Mouse (Mus musculus) hindbrain, embryonic 12.5 days (tissue): ENCODE measurements around the gene Tas2r126. TPM values are rescaled to one million over a fixed set of nuclear protein-coding genes. Genes with fewer than 3 reads are reported as not detected.

ENCODE experiments used
- ATAC-seq: fragments of 200-750 bp; cut with Nextera tagmentation; 2 replicates; pipeline ENCODE4 v1.8.0; 2017; ENCODE audit warnings: moderate TSS enrichment; ENCODE audit not compliant: low FRiP score
- H3K27ac ChIP-seq: fragments of 300-500 bp; sonication (generic); 2 replicates; pipeline ENCODE4 v1.5.1; 2016; ENCODE audit warnings: mild to moderate bottlenecking
- H3K27me3 ChIP-seq: fragments of 300-500 bp; sonication (generic); 2 replicates; pipeline ENCODE4 v1.6.1; 2016; ENCODE audit warnings: mild to moderate bottlenecking
- H3K36me3 ChIP-seq: fragments of 300-500 bp; sonication (generic); 2 replicates; pipeline ENCODE4 v1.6.1; 2016; ENCODE audit warnings: mild to moderate bottlenecking
- H3K4me1 ChIP-seq: fragments of 300-500 bp; sonication (generic); 2 replicates; pipeline ENCODE4 v1.6.1; 2016
- H3K4me2 ChIP-seq: fragments of 300-500 bp; sonication (generic); replicated peaks from 2 replicates; pipeline ENCODE4 v1.6.1; 2016; ENCODE audit warnings: mild to moderate bottlenecking
- H3K4me3 ChIP-seq: fragments of 300-500 bp; sonication (generic); 2 replicates; pipeline ENCODE4 v1.5.1; 2016; ENCODE audit warnings: mild to moderate bottlenecking
- H3K9ac ChIP-seq: fragments of 300-500 bp; sonication (generic); 2 replicates; pipeline ENCODE4 v1.6.1; 2016; ENCODE audit warnings: mild to moderate bottlenecking, moderate library complexity
- H3K9me3 ChIP-seq: fragments of 300-500 bp; sonication (generic); replicated peaks from 2 replicates; pipeline ENCODE4 v1.6.1; 2016; ENCODE audit warnings: mild to moderate bottlenecking
- WGBS: fragments of 180-500 bp; shearing (Covaris S2); methylation state at CpG from one replicate; pipeline ENCODE4 v1.1.7; 2016; 5-methylcytosine and 5-hydroxymethylcytosine counted together
- polyA plus RNA-seq: library from polyadenylated mRNA; unstranded; fragments of >200 nt; fragmentation: Nextera tagmentation; extraction: Ambion mirVana; gene quantifications from 2 replicates; pipeline ENCODE4 v1.2.1, GENCODE M21; 2016

The Tas2r126 gene
- not detected in 2 replicates for polyA plus RNA-seq

GRCm38 (mm10) chr6:42434446-42434845 lies at the start of gene Tas2r126:
TSS of gene Tas2r126 (plus strand) at chr6:42434535.
- Histone ChIP-seq H3K27ac (no peak within 1 kb of the TSS), H3K27me3 (no peaks in the 10 kb centered on the region), H3K4me3 (no peak within 1 kb of the TSS), H3K4me1 (no peaks in the 10 kb centered on the region), H3K36me3 (no peaks in the 10 kb centered on the region), H3K4me2 (no peak within 1 kb of the TSS), H3K9ac (no peak within 1 kb of the TSS), H3K9me3 (no peaks in the 10 kb centered on the region)
- 85% methylated on average over 6 of the region's 6 CpGs for WGBS
- no peak for ATAC-seq

DNA sequence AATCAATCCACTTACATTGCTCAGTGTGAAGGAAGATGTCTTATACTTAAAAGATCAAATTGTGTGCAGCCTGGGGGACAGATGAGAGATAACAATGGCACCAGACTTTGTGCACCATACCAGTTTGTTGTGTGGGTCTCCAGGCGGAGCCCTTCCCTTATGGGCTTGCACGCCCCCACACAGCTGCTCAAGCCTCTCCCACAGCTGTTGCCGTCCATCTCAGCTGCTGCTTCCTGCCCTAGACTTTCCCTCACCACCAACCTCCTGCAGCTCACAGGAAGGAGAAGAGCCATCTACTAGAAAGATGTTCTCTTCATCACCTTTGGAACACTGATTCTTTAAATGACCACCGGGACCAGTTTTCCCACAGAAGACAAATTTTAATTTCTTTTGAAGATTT lies 48.7 kb upstream of the Tas2r126 start:
- H3K27me3 ChIP-seq = no peaks in the 10 kb centered on the region
- no peak overlapping the region for H3K27ac ChIP-seq
- no peak overlapping the region for H3K4me2 ChIP-seq
- H3K9me3 ChIP-seq = no peaks in the 10 kb centered on the region
- H3K36me3 ChIP-seq = no peaks in the 10 kb centered on the region
- H3K4me3 ChIP-seq = no peak overlapping the region
- ATAC-seq = no peak
- H3K9ac ChIP-seq = no peak overlapping the region
- H3K4me1 ChIP-seq = no peaks in the 10 kb centered on the region
- 73% methylated on average over 4 of the region's 4 CpGs for WGBS

GRCm38 (mm10) chr6:42391796-42392330 lies 42.5 kb upstream of the Tas2r126 start:
- Histone ChIP-seq H3K27me3 (no peaks in the 10 kb centered on the region), H3K4me3 (no peak overlapping the region), H3K27ac (no peak overlapping the region), H3K4me1 (no peaks in the 10 kb centered on the region), H3K36me3 (no peaks in the 10 kb centered on the region), H3K9ac (no peak overlapping the region), H3K9me3 (no peaks in the 10 kb centered on the region), H3K4me2 (no peak overlapping the region)
- ATAC-seq = no peak
- 43% methylated on average over 2 of the region's 2 CpGs for WGBS

- Histone ChIP-seq H3K4me2 (no peak overlapping the region), H3K27ac (no peak overlapping the region), H3K4me3 (no peak overlapping the region), H3K9me3 (no peaks in the 10 kb centered on the region), H3K36me3 (no peaks in the 10 kb centered on the region), H3K27me3 (no peaks in the 10 kb centered on the region), H3K9ac (no peak overlapping the region), H3K4me1 (no peaks in the 10 kb centered on the region)
- WGBS = 82% methylated on average over 9 of the region's 9 CpGs
- no peak for ATAC-seq
Observed at GRCm38 (mm10) chr6:42395960-42396809, 38.1 kb upstream of the Tas2r126 start.

DNA sequence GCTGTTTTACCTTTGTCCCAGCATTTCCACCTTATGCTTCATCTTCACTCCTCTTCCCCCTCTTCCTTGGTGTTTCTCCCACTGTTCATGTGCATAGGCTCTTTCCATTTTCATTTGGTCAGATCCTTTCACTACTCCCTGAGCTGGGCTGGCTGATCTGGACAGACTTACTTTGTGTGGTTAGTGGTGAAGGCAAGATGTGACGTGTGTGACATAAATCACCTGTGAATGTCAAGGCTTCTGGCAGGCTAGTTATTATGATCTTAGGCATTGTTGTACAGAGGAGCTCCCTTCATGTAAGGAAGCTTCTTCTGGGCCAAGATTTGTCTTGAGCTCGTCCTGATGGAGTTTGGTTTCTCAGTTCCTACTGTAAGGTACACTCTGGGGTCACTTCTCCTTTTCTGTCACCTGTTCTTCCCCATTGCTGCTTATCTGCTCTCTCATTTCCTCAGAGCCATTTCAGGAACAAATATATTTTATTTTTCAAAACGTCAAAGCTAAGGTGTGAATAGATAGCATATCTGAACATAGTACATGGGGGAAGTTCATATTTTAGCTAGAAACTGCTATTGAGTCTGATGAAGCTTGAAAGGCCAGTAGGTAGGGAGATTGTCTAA lies 37.2 kb upstream of the Tas2r126 start:
- Histone ChIP-seq H3K4me1 (no peaks in the 10 kb centered on the region), H3K9ac (no peak overlapping the region), H3K9me3 (no peaks in the 10 kb centered on the region), H3K27ac (no peak overlapping the region), H3K27me3 (no peaks in the 10 kb centered on the region), H3K4me3 (no peak overlapping the region), H3K36me3 (no peaks in the 10 kb centered on the region), H3K4me2 (no peak overlapping the region)
- ATAC-seq = no peak
- WGBS = 81% methylated on average over 3 of the region's 3 CpGs

DNA sequence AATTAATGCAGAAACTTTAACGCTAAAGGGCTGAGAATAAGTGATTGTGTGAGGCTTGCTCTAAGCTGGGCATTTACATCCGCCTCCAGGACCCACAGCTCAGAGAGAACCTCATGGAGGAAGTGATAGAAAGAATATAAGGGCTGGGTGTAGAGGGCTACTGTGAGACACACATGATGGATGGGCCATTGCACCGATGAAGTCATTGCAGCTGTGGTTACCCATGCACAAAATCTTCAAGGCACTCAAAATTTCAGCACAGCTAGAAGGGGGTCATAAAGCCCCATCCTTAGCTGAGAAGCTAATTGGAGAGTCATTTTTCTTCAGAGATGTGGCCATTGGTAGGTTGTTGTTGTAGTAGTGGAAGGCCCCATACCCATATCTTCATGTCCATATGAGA lies 36.0 kb upstream of the Tas2r126 start:
- no peak overlapping the region for H3K27ac ChIP-seq
- H3K9me3 ChIP-seq = no peaks in the 10 kb centered on the region
- H3K4me1 ChIP-seq = no peaks in the 10 kb centered on the region
- 84% methylated on average over 3 of the region's 3 CpGs for WGBS
- H3K4me2 ChIP-seq = no peak overlapping the region
- no peaks in the 10 kb centered on the region for H3K36me3 ChIP-seq
- H3K4me3 ChIP-seq = no peak overlapping the region
- ATAC-seq = no peak
- H3K27me3 ChIP-seq = no peaks in the 10 kb centered on the region
- H3K9ac ChIP-seq = no peak overlapping the region

DNA sequence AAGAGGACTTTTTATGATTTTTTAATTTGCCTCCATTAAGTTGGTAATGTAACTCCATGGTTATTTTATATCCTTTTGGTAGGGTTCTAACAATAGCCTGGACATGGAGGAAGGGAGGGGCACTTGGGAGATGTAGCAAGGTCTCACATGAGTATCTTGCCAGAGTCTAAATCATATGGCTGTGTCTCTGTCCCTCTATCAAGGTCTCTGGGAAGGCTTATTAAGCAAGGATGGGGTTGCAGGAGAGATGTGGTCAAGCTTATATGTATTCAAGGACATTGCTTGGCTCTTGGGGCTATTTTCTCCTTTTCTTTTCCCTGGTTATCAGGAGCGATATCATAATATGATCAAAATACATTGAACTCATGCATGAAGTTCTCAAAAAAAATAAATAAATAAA lies 35.3 kb upstream of the Tas2r126 start:
- no peaks in the 10 kb centered on the region for H3K4me1 ChIP-seq
- WGBS = 100% methylated on average over 1 of the region's 1 CpGs
- no peak for ATAC-seq
- H3K9me3 ChIP-seq = no peaks in the 10 kb centered on the region
- H3K9ac ChIP-seq = no peak overlapping the region
- H3K36me3 ChIP-seq = no peaks in the 10 kb centered on the region
- no peak overlapping the region for H3K27ac ChIP-seq
- H3K4me2 ChIP-seq = no peak overlapping the region
- no peak overlapping the region for H3K4me3 ChIP-seq
- H3K27me3 ChIP-seq = no peaks in the 10 kb centered on the region

GRCm38 (mm10) chr6:42399938-42400337 lies 34.4 kb upstream of the Tas2r126 start, which contains the start of gene Tas2r143:
TSS of gene Tas2r143 (plus strand) at chr6:42400238.
- Histone ChIP-seq H3K4me1 (no peaks in the 10 kb centered on the region), H3K9ac (no peak within 1 kb of the TSS), H3K4me2 (no peak within 1 kb of the TSS), H3K36me3 (no peaks in the 10 kb centered on the region), H3K27me3 (no peaks in the 10 kb centered on the region), H3K27ac (no peak within 1 kb of the TSS), H3K9me3 (no peaks in the 10 kb centered on the region), H3K4me3 (no peak within 1 kb of the TSS)
- 70% methylated on average over 1 of the region's 1 CpGs for WGBS
- ATAC-seq = no peak

DNA sequence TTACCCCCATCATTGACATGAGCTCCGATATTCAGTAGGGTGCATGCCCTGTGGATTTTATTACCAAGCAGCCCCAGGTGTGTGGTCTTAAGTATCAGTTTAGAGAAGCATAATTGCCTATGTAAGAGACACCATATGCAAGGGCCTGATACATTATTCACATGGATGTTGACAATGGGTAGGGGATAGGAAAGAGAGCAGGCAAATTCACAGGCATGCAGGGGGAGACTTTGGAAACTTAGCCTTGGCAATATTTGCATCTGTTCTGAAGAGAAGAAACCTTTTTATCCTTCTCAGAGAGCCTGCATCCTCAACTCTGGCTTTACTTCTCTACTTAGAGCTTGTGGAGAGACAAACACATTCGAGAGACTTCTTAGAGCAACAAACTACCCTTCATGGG lies 29.2 kb upstream of the Tas2r126 start, which contains the start of gene Tas2r135:
Tas2r135 (plus strand) TSS at position 301 of the 400 bp plus-strand sequence.
- no peak within 1 kb of the TSS for H3K4me3 ChIP-seq
- H3K4me1 ChIP-seq = no peaks in the 10 kb centered on the region
- H3K4me2 ChIP-seq = no peak within 1 kb of the TSS
- H3K27me3 ChIP-seq = no peaks in the 10 kb centered on the region
- H3K9ac ChIP-seq = no peak within 1 kb of the TSS
- 82% methylated on average over 2 of the region's 2 CpGs for WGBS
- no peak within 1 kb of the TSS for H3K27ac ChIP-seq
- no peaks in the 10 kb centered on the region for H3K9me3 ChIP-seq
- no peak for ATAC-seq
- H3K36me3 ChIP-seq = no peaks in the 10 kb centered on the region

DNA sequence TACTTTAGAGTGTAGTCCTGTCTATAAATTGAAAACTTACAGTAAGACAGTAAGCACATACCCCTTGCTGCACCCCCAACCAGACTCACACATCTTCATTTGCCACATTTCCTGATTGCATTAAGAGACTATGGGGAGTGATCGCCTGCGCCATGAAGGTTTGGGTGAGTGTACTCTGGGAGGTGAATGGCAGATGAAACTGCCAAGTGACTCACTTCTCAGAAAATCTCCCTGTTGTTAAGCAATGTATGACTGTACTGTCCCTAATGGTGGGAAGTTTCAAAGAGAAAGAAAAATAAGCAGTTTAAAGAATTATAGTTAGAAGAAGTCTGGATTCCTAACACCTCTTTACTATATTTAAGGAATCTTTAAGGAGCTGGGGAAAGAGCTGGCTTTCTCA lies 14.9 kb upstream of the Tas2r126 start:
- no peak overlapping the region for H3K9ac ChIP-seq
- no peak for ATAC-seq
- no peaks in the 10 kb centered on the region for H3K27me3 ChIP-seq
- H3K27ac ChIP-seq = no peak overlapping the region
- 92% methylated on average over 2 of the region's 2 CpGs for WGBS
- H3K9me3 ChIP-seq = no peaks in the 10 kb centered on the region
- no peak overlapping the region for H3K4me3 ChIP-seq
- no peaks in the 10 kb centered on the region for H3K4me1 ChIP-seq
- no peaks in the 10 kb centered on the region for H3K36me3 ChIP-seq
- no peak overlapping the region for H3K4me2 ChIP-seq

DNA sequence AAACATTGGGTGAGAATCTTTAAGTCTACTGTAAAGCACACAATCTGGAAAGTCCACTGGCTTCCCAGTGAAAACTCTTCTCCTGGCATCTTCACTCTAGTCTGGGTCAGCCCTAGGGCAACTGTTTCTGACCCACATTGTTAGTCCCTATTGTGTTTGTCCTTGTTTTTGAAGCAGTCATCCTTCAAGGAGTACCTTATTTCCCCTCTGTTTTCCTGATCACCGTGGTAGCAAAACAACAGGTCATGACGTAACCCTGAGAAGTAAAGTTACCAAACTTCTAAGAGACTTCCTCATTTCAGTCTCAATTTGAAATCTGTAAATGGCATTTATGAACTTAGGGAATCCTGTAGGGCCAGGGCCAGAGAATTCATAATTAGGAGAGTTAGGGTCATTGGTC lies 12.9 kb upstream of the Tas2r126 start:
- ATAC-seq = no peak
- H3K27ac ChIP-seq = no peak overlapping the region
- no peaks in the 10 kb centered on the region for H3K4me1 ChIP-seq
- whole genome bisulfite sequencing = 84% methylated on average over 2 of the region's 2 CpGs
- H3K36me3 ChIP-seq = no peaks in the 10 kb centered on the region
- H3K9ac ChIP-seq = no peak overlapping the region
- no peak overlapping the region for H3K4me2 ChIP-seq
- no peaks in the 10 kb centered on the region for H3K9me3 ChIP-seq
- H3K4me3 ChIP-seq = no peak overlapping the region
- H3K27me3 ChIP-seq = no peaks in the 10 kb centered on the region

DNA sequence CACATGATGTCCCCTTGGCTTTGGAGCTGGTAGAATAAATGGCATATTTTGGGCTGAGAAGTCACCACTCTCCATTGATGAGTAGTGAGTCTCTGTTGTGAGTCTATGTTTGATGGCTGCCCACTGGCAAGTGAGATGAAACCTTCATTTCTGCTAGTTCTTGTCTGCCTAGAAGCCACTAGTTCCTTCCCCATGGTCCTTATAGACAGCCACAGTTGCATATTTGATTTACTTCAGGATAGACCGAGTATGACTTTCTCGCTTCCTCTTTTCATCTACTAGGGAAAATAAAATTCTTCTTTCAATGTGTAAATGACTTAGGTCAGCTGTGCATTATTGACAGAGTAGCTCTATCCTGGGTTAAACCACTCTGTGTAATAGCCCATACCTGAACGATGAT lies 9.9 kb upstream of the Tas2r126 start:
- no peak overlapping the region for H3K27ac ChIP-seq
- 92% methylated on average over 3 of the region's 3 CpGs for WGBS
- H3K4me2 ChIP-seq = no peak overlapping the region
- H3K9me3 ChIP-seq = no peaks in the 10 kb centered on the region
- H3K9ac ChIP-seq = no peak overlapping the region
- no peaks in the 10 kb centered on the region for H3K36me3 ChIP-seq
- no peaks in the 10 kb centered on the region for H3K27me3 ChIP-seq
- ATAC-seq = no peak
- H3K4me1 ChIP-seq = no peaks in the 10 kb centered on the region
- no peak overlapping the region for H3K4me3 ChIP-seq
